Mouse (Mus musculus) urinary bladder, postnatal 36 days (tissue): ENCODE data around the gene Fam83g.
A peak's percentile ranks its signal among the peaks of the same experiment; 100 is the strongest.

Experiments used
- DNase-seq, 2 experiments: peaks; one replicate each; pipeline ENCODE4 v3.0.0; 2022; ENCODE audit warnings: low spot score in 2 of 2, mixed read lengths in 1 of 2

Gene Fam83g

DNA sequence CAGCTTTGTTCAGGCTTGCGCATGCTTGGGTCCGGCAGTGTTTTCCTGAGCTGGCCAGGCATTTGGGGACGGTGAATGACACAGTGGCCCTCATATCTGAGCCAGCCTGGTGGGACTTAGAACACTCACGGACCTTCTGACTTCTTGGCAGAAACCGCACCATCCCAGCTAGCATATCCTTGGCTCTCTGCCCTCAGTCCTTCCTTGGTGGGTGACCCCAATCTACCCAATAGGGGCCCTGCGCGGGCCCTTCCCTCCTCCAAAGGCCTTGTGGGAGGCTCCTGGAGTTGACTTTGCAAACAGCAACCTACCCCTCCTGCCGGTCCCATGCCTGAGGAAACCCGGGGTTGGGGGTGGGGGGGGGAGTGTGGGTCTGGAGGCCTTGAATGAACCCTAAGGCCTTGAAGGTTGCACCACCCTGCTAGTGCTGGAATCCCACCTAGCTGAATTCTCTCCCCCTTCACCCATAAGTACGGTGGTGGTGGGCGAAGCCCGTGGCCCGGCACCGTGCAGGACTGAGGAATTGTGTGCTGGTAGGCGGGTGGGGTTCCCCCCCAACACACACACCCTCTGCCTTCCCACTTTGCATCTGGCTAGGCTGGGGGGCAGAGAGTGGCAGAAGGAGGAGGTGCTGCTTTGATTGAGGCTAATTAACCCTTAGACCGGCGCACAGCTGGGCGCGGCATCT, 9.6 kb upstream of the Fam83g start:
- no peak for DNase-seq

DNA sequence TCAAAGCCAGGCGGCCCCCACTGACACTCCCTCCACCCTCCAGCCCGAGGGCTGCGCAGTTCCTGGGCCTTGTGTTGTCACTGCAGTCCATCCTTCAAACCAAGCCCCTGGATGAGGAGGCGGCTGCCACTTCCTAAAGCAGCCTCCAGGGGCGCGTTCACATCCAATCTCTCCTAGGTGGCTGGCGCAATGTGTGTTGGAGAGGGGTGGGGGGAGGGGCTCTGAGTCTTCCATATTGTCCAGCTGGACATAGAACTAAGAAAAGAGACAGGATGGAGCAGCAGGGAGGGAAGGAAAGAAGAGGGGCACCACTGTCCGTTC, 9.1 kb upstream of the Fam83g start:
- no peak for DNase-seq

DNA sequence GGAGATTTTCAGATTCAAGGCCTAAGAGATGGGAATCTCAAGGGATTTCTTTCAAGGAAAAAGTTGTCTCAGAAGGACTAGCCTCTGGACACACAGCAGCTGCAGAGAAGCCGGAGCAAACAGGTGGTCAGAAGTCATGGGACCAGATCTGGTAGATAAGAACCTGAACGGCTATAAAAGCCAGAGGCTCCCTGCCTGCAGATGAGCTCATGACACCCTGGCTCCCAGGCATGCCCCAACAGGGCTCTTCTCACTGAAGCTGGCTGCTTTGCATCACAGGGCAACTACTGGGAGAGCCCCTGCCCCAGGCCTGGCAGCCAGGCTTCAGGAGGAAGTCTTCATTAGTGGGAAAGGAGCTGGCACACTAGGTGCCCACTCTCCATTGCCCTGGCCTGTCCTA, 8.6 kb upstream of the Fam83g start:
- peak; percentile 56 to 61 for DNase-seq

DNA sequence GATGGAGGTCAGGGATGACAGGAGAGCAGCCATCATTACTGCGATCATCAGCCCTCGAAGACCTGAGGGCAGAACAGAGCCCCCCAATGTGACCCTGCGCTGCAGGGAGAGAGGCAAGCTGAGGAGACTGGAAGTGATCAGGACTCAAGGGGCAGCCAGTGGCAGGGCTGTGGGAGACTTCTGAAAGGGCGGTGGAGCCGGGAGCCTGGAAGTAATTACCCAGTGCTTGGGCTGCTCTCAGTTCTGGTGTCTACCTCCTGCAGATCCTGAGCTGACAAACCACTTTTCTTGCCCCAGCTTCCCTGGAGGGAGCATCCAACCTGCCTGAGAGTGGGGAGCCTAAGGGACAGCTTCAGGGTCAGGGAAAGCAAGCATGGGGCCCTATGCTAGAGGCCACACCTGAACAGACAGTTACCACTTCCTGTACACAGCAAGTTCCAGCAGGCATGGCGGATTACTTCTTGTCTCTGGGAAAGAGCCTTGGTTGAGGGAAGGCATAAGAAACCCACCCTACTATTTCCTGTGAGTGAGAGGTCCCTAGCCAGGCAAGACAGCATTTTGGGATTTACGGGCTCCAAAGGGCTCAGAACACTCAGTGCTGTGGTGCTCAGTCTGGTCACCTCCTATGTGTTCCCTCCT, 7.6 kb upstream of the Fam83g start:
- no peak for DNase-seq

DNA sequence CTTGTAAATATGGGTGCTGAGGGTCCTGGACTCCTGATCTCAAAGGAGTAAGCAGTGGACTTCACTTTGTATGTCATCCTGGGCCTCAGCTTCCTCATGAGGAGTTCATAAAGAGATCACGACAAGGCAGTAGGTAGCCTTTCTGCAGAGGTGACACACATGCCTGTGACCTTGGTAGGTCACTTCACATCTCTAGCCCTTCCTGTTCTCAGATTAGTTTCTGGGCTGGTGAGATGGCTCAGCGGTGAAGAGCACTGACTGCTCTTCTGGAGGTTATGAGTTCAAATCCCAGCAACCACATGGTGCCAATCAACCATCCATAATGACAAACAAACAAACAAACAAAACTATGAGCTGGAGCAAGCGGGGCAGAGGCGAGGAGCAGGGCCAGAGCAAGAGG, 6.2 kb upstream of the Fam83g start:
- no peak for DNase-seq

DNA sequence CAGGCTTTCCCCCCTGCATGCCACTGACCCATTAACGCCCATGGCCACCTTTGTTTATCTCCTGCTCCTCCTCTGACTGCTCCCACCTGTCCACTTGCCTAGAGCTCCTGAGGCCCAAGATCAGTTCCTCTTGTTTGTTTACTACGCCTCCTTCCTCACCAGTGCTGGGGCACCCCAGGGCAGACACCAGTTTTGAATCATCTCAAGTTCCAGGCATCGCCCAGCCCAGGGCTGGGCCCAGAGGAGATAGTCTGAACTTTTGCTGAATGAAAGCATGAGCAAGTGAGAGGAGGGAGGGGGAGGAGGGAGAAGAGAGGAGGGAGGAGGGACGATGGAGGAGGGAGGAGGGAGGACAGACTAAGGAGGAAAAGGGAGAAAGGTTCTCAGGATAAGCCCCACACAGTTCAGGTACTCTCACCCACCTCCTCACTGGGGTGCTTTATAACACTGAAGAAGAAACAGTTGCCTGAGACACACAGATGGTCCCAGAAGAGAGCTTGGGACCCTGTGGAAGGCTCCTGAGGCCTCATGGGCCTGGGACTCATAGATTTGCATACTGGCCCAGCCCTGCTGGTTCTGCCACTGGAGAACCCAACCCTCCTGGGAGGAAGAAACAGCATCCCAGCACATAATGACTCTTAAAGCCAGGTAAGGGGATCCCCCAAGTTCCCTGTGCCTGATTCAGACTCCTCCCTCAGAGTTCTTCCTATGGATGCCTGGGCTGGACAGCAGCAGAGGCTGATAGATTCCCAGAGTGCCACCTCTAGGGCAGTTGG, 4.6 kb upstream of the Fam83g start:
- DNase-seq = no peak

DNA sequence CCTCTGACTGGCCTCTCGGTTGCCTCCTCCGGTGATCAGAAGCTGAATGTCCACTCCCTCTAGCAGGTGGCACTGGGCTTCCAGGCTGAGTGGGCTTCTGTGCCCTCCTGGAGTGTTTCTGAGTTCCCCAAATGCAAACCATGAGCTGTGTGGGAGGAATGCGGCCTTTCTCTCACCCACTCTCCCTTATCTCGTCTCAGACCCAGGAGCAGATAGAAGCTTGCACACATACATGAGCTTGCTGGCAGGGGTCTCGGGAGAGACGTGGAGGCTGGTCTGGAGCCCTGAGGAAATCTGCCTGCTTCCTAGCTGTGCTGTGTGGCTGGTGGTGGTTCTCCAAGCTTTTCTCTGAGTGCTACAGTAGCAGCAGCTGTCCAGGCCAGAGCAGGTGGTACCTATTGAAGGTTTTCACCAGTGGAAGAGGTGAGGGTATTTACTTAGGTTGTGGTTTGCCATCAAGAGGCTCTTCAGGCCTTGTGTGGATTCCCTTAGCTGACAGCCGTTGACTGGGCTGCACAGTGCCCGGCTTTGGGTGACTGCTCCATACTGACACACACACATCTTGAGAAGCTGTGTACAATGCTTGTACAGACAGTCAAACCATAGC, 1.3 kb downstream of the Fam83g start:
- DNase-seq = no peak

DNA sequence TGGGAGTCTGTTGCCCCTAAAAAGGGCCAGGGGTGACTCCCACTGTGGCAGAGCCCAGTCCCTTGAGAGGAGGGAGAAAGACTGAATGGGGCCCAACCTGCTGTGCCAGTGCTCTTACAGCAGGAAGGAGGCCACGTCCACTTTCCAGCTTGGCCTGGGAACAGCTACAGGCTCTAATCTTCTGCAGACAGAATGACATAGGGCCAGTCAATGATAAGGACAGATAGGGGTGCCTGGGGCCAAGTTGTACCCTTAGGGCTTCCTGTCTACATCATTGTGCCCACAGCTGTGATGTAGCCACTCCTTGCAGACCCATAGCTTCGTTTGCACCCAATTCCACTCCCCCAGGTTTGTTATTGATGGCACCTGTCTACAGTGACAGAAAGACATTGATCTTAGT, 2.2 kb downstream of the Fam83g start:
- DNase-seq = no peak

DNA sequence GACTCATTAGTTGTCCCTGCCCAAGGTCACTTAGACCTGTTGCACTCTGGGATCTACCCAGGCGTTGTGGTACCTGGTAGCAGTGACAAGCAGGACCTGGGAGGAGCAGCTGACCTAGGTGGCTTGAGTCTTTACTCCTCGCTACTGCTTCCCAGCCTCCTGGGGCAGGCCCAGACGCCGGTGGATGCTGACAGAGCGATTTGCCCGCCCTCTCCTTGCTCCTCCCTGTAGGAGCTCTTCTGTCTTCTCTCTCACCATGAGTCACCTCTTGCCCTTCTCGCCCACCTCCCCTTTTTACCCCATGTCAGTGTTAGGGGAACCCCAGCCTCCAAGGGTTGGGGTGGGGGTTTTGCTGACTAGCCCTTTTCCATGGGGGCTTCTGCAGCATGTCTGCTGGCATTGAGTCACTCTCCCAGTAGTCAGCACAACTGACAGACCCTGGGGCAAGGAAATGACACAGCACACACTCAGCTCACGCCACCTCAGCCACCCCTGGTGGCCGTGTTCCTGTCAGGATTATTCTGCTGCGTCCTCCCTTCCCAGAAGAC, 3.1 kb downstream of the Fam83g start:
- no peak for DNase-seq

DNA sequence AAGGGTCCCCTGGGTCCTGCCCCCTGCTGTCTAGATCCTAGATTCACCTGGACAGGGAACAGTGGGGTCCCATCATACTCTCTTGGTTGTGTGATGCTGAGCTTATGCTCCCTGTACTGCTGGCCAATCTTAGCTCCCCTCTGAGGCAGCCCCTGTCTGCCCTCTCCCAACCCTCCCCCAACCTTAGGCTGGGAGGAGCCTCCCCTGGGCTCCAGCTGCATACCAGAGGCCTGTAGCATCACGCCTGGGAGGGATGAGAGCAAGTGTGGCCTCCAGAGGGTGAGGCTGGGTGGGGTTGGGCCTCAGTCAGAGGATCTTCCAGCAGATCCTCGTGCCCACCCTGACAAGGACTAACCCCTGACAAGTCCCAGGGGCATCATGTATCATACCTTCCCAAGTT, 3.7 kb downstream of the Fam83g start:
- DNase-seq = no peak

DNA sequence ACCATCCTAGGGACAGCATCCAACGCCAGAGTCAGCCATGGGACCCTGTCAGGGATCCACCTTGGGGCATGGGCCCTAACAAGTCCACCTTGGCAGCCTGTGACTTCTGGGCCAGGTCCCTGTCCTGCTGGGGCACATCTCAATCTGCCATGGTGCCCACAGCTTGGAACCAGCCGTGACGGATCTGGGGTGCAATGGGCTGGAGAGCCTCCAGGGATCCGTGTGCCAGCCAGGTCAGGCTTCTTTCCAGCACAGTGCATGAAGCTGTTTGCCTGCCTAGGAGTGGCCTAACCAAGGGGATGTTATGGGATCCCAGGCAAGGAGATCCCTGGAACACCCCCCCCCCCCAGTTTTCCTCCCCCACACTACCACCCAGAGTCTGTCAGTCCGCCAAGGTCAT, 9.1 kb downstream of the Fam83g start:
- DNase-seq = no peak

DNA sequence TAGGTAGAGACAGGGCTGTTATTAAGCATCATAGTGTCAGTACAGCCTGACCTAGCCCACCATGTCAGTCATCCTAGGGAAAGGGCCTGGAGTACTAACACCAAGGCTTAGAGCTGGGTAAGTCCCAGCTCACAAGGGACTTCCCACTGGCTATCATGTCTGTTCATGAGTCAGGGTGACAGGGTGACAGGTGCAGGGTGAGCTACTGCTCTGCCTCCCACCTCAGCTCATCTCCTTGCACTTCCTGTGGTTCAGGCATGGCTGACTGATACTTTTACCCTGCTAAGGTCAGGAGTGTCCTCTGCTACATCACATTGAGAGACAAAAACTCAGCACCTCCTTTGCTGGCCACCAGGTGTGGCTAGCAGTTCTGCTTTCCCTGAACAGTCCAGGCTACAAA, 15.0 kb downstream of the Fam83g start:
- no peak for DNase-seq

DNA sequence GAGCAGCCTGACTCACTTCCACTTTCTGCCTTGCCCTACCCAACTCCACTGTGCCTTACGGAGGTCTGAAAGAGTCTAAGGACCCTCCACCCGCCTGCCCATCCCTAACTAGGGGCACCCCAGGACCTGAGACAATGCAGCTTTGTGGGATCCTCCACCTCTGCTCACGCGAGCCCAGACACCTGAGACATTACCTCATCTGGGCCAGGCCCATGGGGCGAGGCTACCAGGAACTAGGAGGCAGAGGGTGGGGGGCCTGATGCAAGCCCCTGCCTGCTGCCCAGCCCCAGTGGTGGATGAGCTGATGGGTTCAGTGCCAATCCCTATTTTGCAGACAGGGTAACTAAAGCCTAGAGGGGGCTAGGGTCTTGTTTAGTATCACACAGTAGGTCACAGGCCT, 15.6 kb downstream of the Fam83g start:
- DNase-seq = no peak

DNA sequence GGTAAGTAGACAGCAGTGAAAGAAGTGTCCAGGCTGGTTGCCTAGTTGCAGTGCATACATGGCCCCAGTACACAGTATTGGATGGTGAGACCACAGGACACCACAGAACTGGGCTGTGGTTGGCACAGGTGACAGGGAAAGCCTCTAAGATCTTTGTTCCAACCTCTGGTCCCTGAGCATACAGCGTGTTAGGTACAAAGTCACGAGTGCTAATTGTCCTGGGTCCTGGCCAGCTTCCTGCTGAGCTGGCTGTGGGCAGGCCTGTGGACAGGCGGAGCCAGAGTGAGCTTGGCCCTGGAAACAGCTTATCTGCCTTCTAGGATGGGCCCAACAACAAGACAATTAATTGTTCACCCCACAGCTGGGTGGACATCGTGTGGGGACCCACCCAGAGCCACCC, 16.0 kb downstream of the Fam83g start:
- DNase-seq = peak in 1 of 2 experiments; percentile 31

DNA sequence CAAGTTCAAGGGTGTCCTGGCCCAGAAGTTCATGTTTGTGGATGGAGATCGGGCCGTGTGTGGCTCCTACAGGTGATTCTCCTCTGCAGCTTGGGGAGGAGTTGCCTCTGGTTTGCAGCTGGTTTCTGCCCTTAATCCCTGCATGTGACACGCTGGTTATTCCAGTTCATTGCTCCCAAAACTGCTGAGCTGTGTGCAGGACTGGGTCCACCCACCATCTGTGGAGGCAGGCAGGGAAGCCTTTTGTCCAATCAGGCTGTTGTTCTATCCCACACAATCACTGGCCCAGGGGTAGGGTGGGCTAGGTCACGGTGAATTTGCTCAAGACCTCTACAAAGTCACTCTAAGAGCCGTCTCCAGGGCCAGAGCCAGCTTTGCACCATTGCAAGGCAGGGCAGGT, 17.8 kb downstream of the Fam83g start:
- DNase-seq = no peak

DNA sequence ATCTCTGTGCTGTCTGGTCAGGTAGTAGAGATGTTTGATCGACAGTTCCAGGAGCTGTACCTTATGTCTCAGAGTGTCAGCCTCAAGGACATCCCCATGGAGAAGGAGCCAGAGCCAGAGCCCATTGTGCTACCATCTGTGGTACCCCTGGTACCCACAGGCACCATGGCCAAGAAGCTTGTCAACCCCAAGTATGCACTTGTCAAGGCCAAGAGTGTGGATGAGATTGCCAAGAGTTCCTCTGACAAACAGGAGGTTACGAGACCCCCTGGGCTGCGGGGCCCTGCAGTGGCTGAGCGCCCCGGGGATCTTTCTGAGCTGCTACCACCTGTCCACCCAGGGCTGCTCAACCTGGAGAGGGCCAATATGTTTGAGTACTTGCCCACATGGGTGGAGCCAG, 18.6 kb downstream of the Fam83g start:
- no peak for DNase-seq

DNA sequence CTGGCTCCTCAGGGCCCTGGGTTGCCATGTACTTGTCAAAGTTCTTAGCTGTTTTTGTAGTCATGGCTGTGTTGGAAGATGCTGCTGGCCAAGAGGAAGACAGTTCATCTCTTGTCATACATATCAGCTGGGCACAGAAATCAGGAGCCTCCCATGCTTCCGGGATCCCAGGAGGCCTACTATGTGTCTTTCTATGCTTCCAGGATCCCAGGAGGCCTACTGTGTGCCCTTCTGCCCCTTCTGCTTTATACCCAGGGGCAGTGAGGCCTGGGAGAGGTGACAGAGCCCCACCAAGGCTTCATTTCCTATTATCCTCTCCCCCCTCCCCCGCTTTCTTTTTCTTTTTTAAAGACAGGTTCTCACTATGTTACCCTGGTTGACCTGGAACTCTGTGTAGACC, 21.7 kb downstream of the Fam83g start:
- DNase-seq = no peak

DNA sequence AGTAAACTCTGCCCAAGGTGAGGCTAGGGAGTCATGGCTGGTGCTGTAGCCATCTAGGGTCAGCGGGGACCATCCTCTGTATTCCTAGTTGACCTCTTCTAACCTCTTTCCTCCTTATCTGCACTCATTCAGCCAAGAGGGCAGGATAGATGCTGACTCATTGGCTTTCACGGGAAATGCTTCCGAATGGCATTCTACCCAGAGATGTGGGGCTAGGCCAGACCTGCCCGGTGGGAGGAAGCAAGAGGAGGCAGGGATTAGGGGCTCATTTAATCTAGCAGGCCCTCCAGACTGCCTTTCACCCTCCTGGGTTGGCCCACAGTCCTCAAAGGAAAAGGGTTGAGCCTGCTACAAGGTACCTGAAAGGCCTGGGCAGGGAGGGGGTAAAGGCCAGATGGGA, 22.3 kb downstream of the Fam83g start:
- DNase-seq = no peak

DNA sequence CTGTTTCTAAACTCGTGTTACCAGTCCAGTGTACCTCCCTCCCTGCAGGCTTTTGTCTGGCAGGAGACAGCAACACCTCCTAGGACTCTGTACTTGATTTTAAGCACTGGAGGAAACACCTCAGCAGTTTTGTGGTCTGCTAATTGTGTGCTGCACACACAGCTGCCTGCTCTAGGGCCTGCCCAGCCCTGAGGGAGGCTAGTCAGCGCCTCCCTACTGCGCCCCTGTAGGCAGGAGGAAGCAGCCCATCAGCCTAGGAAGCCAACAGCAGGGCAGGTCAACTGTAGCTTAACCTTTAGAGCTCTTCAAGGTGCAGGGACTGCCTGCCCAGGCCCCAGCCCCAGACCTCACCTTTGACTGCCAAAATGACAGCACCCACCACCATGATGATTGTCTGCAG, 25.0 kb downstream of the Fam83g start:
- DNase-seq = no peak

DNA sequence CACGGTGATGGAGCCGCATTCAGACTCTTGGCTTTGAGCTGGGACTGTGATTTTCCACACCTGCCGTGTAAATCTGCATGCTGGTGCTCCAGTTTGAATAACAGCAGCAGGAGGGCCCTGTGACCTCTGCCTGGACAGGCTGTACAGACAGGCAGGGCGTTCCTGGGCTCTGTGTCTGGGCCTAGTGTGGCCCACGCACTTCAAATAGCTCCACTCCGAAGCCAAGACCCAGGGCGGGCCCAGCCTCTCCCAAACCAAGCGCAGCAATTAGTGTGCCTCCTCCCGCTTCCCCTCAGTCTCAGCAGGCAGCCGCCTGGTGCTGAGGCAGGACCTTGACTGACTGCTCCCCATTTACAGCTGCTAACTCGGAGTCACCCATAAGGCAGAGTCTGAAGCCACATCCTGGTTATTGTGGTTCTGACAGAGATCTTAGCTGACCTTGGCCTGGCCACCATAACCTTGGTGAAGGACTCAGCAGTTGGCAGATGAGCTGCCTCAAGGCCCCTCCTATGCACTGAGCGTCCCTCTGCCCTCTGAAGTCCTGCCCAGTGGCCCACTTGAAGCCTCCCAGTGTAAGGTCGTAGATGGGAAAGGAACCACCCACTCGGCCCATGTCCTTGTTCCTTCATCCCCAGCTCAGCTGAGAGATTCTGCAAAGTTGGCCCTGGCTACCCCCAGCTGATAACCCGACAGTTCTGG, 29.4 kb downstream of the Fam83g start:
- DNase-seq = peak; percentile 31 to 40

DNA sequence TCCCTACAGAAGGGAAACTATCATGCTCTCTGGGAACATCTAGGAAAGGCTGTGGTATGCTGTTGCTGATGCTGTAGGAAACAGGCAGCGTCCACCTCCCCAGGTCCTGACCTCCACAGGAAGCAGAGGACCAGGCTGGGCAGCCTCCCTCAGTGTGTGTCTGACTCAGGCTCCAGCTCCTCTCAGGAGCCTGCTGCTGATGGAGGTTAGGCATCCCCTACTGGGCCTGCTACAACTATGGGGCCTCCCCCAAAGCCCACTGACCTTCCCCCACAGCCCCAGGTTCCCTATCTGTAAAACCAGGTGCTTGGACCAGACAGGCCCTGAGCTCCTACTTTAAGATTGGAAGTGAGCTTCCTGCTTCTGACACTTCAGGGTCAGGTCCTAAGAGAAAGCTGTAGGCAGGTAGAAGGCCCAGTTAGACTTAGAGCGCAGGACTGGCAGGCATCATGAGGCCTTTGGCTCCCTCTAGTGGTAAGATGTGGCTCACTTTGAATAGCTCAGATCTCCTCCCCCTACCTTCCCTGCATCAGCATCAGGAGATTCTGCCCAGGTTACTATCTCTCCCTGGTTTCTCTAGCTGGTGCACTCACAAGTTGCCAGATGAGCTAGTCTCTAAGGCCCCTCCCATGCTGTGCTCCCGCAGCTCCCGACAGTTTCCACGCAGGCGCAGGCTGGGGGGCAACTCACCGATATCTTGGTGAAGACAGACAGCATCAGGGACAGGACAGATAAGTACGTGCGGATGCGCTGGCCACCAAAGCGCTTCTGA, 30.6 kb downstream of the Fam83g start:
- peak; percentile 65 to 68 for DNase-seq
